Mouse (Mus musculus) liver, postnatal 0 days (tissue): ENCODE results near the gene Nfkbib. TPM values are rescaled to one million over a fixed set of nuclear protein-coding genes. Genes with fewer than 3 reads are reported as not detected.

Source experiments
- ATAC-seq: fragments of 200-750 bp; cut with Nextera tagmentation; 2 replicates; pipeline ENCODE4 v1.8.0; 2017; ENCODE audit warnings: mild to moderate bottlenecking, moderate library complexity
- DNase-seq: peaks from one replicate; pipeline ENCODE4 v3.0.0-alpha.2; 2016
- H3K27ac ChIP-seq: fragments of 300-500 bp; sonication (generic); 2 replicates; pipeline ENCODE4 v1.5.1; 2014; ENCODE audit warnings: antibody characterized with exemption, moderate library complexity, mild to moderate bottlenecking, low read depth
- H3K27me3 ChIP-seq: fragments of 300-500 bp; sonication (generic); 2 replicates; pipeline ENCODE4 v1.6.1; 2014; ENCODE audit warnings: low read length, control low read depth, mixed read lengths; ENCODE audit not compliant: insufficient read depth
- H3K36me3 ChIP-seq: fragments of 300-500 bp; sonication (generic); replicated peaks from 2 replicates; pipeline ENCODE4 v1.6.1; 2014; ENCODE audit warnings: mild to moderate bottlenecking, control low read depth, low read length, moderate library complexity, mixed read lengths; ENCODE audit not compliant: insufficient read depth
- H3K4me1 ChIP-seq: fragments of 300-500 bp; sonication (generic); 2 replicates; pipeline ENCODE4 v1.6.1; 2014; ENCODE audit warnings: antibody characterized with exemption, mild to moderate bottlenecking, control low read depth; ENCODE audit not compliant: insufficient read depth
- H3K4me2 ChIP-seq: fragments of 300-500 bp; sonication (generic); 2 replicates; pipeline ENCODE4 v1.6.1; 2014; ENCODE audit warnings: low read depth, mild to moderate bottlenecking, low read length, moderate library complexity, mixed read lengths
- H3K4me3 ChIP-seq: fragments of 300-500 bp; sonication (generic); 2 replicates; pipeline ENCODE4 v1.5.1; 2014; ENCODE audit warnings: low read depth, low read length
- H3K9ac ChIP-seq: fragments of 300-500 bp; sonication (generic); replicated peaks from 2 replicates; pipeline ENCODE4 v1.6.1; 2014; ENCODE audit warnings: mild to moderate bottlenecking, moderate library complexity
- H3K9me3 ChIP-seq: fragments of 300-500 bp; sonication (generic); 2 replicates; pipeline ENCODE4 v1.6.1; 2016; ENCODE audit warnings: mild to moderate bottlenecking, control low read depth, low read length, mixed read lengths
- CTCF ChIP-seq: sonication (generic); IDR thresholded peaks from 2 replicates; pipeline ENCODE4 v1.5.1; 2016; ENCODE audit warnings: antibody characterized with exemption, low read depth
- EP300 ChIP-seq: IDR thresholded peaks from 2 replicates; pipeline ENCODE4 v1.6.1; 2016; ENCODE audit warnings: antibody characterized with exemption, low read depth, mild to moderate bottlenecking
- WGBS: fragments of 180-500 bp; shearing (Covaris S2); extraction: QIAGEN DNeasy Blood & Tissue Kit; methylation state at CpG from one replicate; pipeline ENCODE4 v1.1.7; 2014; ENCODE audit not compliant: insufficient replicate concordance; 5-methylcytosine and 5-hydroxymethylcytosine counted together
- polyA plus RNA-seq: library from polyadenylated mRNA; unstranded; fragments of >200 nt; fragmentation: Nextera tagmentation; extraction: Ambion mirVana; gene quantifications from 2 replicates; pipeline ENCODE4 v1.2.1, GENCODE M21; 2015

Nfkbib gene
- polyA plus RNA-seq, 1 experiment from 2014 or later: 25.1 TPM

GRCm38 (mm10) chr7:28801901-28802670, 34.8 kb upstream of the Nfkbib start:
- 0 out of 2 replicates have a peak, but pooled peaks cover 2% of the 10 kb centered on the region for H3K36me3 ChIP-seq
- no peaks in the 10 kb centered on the region for H3K9me3 ChIP-seq
- DNase-seq: no peak
- WGBS: 49% methylated on average over 10 of the region's 10 CpGs
- ATAC-seq: no peak
- TF ChIP-seq CTCF (no peak), EP300 (no peak)
- H3K4me1 ChIP-seq: peaks cover 23% of the 10 kb centered on the region
- no peak overlapping the region for H3K9ac ChIP-seq
- H3K4me3 ChIP-seq: no peak overlapping the region
- 0 out of 2 replicates have a peak overlapping the region, but pooled peaks have one; percentile 45 for H3K4me2 ChIP-seq
- H3K27ac ChIP-seq: peak overlapping the region; percentile 87
- no peaks in the 10 kb centered on the region for H3K27me3 ChIP-seq

- TF ChIP-seq EP300 (no peak), CTCF (no peak)
- Histone ChIP-seq H3K36me3 (0 out of 2 replicates have a peak, but pooled peaks cover 2% of the 10 kb centered on the region), H3K27ac (no peak overlapping the region; the same call in 1 of the 2 replicates), H3K4me1 (peaks cover 26% of the 10 kb centered on the region), H3K4me3 (no peak overlapping the region), H3K9me3 (no peaks in the 10 kb centered on the region), H3K9ac (no peak overlapping the region), H3K4me2 (no peak overlapping the region), H3K27me3 (no peaks in the 10 kb centered on the region)
- peak; percentile 58 for ATAC-seq
- 58% methylated on average over 3 of the region's 3 CpGs for WGBS
- no peak for DNase-seq
These were observed 34.1 kb upstream of the Nfkbib start for GRCm38 (mm10) chr7:28801451-28801850.

- Histone ChIP-seq H3K4me1 (peaks cover 36% of the 10 kb centered on the region), H3K4me2 (no peak overlapping the region), H3K9ac (no peak overlapping the region), H3K27me3 (no peaks in the 10 kb centered on the region), H3K36me3 (0 out of 2 replicates have a peak, but pooled peaks cover 2% of the 10 kb centered on the region), H3K9me3 (no peaks in the 10 kb centered on the region), H3K4me3 (no peak overlapping the region), H3K27ac (no peak overlapping the region)
- TF ChIP-seq EP300: no peak
- TF ChIP-seq CTCF: no peak
- 86% methylated on average over 9 of the region's 9 CpGs for WGBS
- DNase-seq: no peak
- ATAC-seq: no peak
These were observed 32.7 kb upstream of the Nfkbib start for GRCm38 (mm10) chr7:28799994-28800393.

- Histone ChIP-seq H3K9ac (peak overlapping the region; percentile 56), H3K27me3 (no peaks in the 10 kb centered on the region), H3K27ac (peak overlapping the region; percentile 83), H3K4me3 (peak overlapping the region; percentile 29), H3K9me3 (no peaks in the 10 kb centered on the region), H3K36me3 (0 out of 2 replicates have a peak, but pooled peaks cover 2% of the 10 kb centered on the region), H3K4me2 (peak overlapping the region; percentile 71), H3K4me1 (peaks cover 15% of the 10 kb centered on the region)
- TF ChIP-seq CTCF (peak; percentile 100), EP300 (no peak)
- peak; percentile 88 for DNase-seq
- WGBS: 3% methylated on average over 32 of the region's 32 CpGs
- peak; percentile 86 for ATAC-seq
These were observed 29.3 kb upstream of the Nfkbib start for GRCm38 (mm10) chr7:28796562-28796975.

GRCm38 (mm10) chr7:28795832-28796231, 28.5 kb upstream of the Nfkbib start:
- WGBS: 21% methylated on average over 15 of the region's 15 CpGs
- Histone ChIP-seq H3K4me2 (peak overlapping the region; percentile 71), H3K9ac (peak overlapping the region; percentile 56), H3K36me3 (0 out of 2 replicates have a peak, but pooled peaks cover 2% of the 10 kb centered on the region), H3K4me1 (peaks cover 15% of the 10 kb centered on the region), H3K4me3 (peak overlapping the region; percentile 29), H3K27ac (peak overlapping the region; percentile 83), H3K27me3 (no peaks in the 10 kb centered on the region), H3K9me3 (no peaks in the 10 kb centered on the region)
- peak; percentile 13; the same call in 1 of the 2 replicates for ATAC-seq
- no peak for DNase-seq
- TF ChIP-seq EP300 (no peak), CTCF (no peak)

- Histone ChIP-seq H3K9me3 (no peaks in the 10 kb centered on the region), H3K27ac (no peak overlapping the region), H3K4me1 (peaks cover 21% of the 10 kb centered on the region), H3K4me3 (no peak overlapping the region), H3K4me2 (no peak overlapping the region), H3K27me3 (no peaks in the 10 kb centered on the region), H3K9ac (no peak overlapping the region), H3K36me3 (0 out of 2 replicates have a peak, but pooled peaks cover 2% of the 10 kb centered on the region)
- ATAC-seq: no peak
- DNase-seq: no peak
- TF ChIP-seq CTCF (no peak), EP300 (no peak)
- 71% methylated on average over 3 of the region's 3 CpGs for WGBS
These were observed 27.2 kb upstream of the Nfkbib start for GRCm38 (mm10) chr7:28794496-28794895.
